Mouse (Mus musculus) lung, embryonic 16.5 days (tissue): Measurements from ENCODE around the gene Kif21a. TPM values are rescaled to one million over a fixed set of nuclear protein-coding genes. Genes with fewer than 3 reads are reported as not detected.

Experiments
- ATAC-seq: fragments of 200-750 bp; cut with Nextera tagmentation; 2 replicates; pipeline ENCODE4 v1.8.0; 2017; ENCODE audit warnings: low read depth, mild to moderate bottlenecking, moderate library complexity
- H3K27ac ChIP-seq: fragments of 300-500 bp; sonication (generic); 2 replicates; pipeline ENCODE4 v1.5.1; 2014; ENCODE audit warnings: mild to moderate bottlenecking, control low read depth, low read length
- H3K27me3 ChIP-seq: fragments of 300-500 bp; sonication (generic); 2 replicates; pipeline ENCODE4 v1.6.1; 2014; ENCODE audit warnings: low read depth, low read length, mixed read lengths; ENCODE audit not compliant: control insufficient read depth, insufficient read depth
- H3K36me3 ChIP-seq: fragments of 300-500 bp; sonication (generic); 2 replicates; pipeline ENCODE4 v1.6.1; 2014; ENCODE audit warnings: low read length; ENCODE audit not compliant: control insufficient read depth, insufficient read depth
- H3K4me1 ChIP-seq: fragments of 300-500 bp; sonication (generic); replicated peaks from 2 replicates; pipeline ENCODE4 v1.6.1; 2014; ENCODE audit warnings: low read length, mixed read lengths; ENCODE audit not compliant: control insufficient read depth, insufficient read depth
- H3K4me2 ChIP-seq: fragments of 300-500 bp; sonication (generic); 2 replicates; pipeline ENCODE4 v1.6.1; 2014; ENCODE audit warnings: low read depth, low read length, control low read depth
- H3K4me3 ChIP-seq: fragments of 300-500 bp; sonication (generic); 2 replicates; pipeline ENCODE4 v1.5.1; 2014; ENCODE audit warnings: mild to moderate bottlenecking, low read length, control low read depth
- H3K9ac ChIP-seq: fragments of 300-500 bp; sonication (generic); 2 replicates; pipeline ENCODE4 v1.6.1; 2014; ENCODE audit warnings: low read length, control low read depth
- H3K9me3 ChIP-seq: fragments of 300-500 bp; sonication (generic); 2 replicates; pipeline ENCODE4 v1.6.1; 2016; ENCODE audit warnings: low read length; ENCODE audit not compliant: control insufficient read depth
- WGBS: fragments of 180-500 bp; shearing (Covaris S2); extraction: QIAGEN DNeasy Blood & Tissue Kit; methylation state at CpG from one replicate; pipeline ENCODE4 v1.1.7; 2014; 5-methylcytosine and 5-hydroxymethylcytosine counted together
- polyA plus RNA-seq: library from polyadenylated mRNA; unstranded; fragments of >200 nt; fragmentation: Nextera tagmentation; extraction: Ambion mirVana; gene quantifications from 2 replicates; pipeline ENCODE4 v1.2.1, GENCODE M21; 2015

Kif21a gene
- polyA plus RNA-seq, 1 experiment from 2014 or later: 7.1 TPM

GRCm38 (mm10) chr15:90971914-90972767 is 77.6 kb downstream of the Kif21a start:
- no peak overlapping the region for H3K4me2 ChIP-seq
- H3K4me3 ChIP-seq: no peak overlapping the region
- H3K36me3 ChIP-seq: peaks cover 8% of the 10 kb centered on the region
- WGBS: 78% methylated on average over 13 of the region's 13 CpGs
- no peak for ATAC-seq
- no peak overlapping the region for H3K9ac ChIP-seq
- no peaks in the 10 kb centered on the region for H3K27me3 ChIP-seq
- no peak overlapping the region for H3K27ac ChIP-seq
- H3K9me3 ChIP-seq: no peaks in the 10 kb centered on the region
- H3K4me1 ChIP-seq: no peaks in the 10 kb centered on the region

GRCm38 (mm10) chr15:90963320-90963719 is 86.4 kb downstream of the Kif21a start:
- no peak overlapping the region for H3K4me3 ChIP-seq
- WGBS: 71% methylated on average over 2 of the region's 2 CpGs
- H3K4me2 ChIP-seq: no peak overlapping the region
- no peaks in the 10 kb centered on the region for H3K9me3 ChIP-seq
- H3K36me3 ChIP-seq: peaks cover 6% of the 10 kb centered on the region; the same call in 1 of the 2 replicates
- no peaks in the 10 kb centered on the region for H3K27me3 ChIP-seq
- no peak overlapping the region for H3K9ac ChIP-seq
- no peak for ATAC-seq
- no peak overlapping the region for H3K27ac ChIP-seq
- H3K4me1 ChIP-seq: no peaks in the 10 kb centered on the region

- Histone ChIP-seq H3K9ac (no peak overlapping the region), H3K27me3 (no peaks in the 10 kb centered on the region), H3K4me2 (no peak overlapping the region), H3K9me3 (no peaks in the 10 kb centered on the region), H3K4me3 (no peak overlapping the region), H3K36me3 (no peaks in the 10 kb centered on the region), H3K27ac (no peak overlapping the region), H3K4me1 (no peaks in the 10 kb centered on the region)
- ATAC-seq: no peak
- 72% methylated on average over 4 of the region's 4 CpGs for WGBS
Measured at GRCm38 (mm10) chr15:90962548-90962947, 87.2 kb downstream of the Kif21a start.

- H3K36me3 ChIP-seq: no peaks in the 10 kb centered on the region
- no peaks in the 10 kb centered on the region for H3K27me3 ChIP-seq
- no peak overlapping the region for H3K9ac ChIP-seq
- ATAC-seq: no peak
- H3K27ac ChIP-seq: no peak overlapping the region
- H3K9me3 ChIP-seq: no peaks in the 10 kb centered on the region
- no peak overlapping the region for H3K4me2 ChIP-seq
- H3K4me1 ChIP-seq: no peaks in the 10 kb centered on the region
- WGBS: 79% methylated on average over 8 of the region's 8 CpGs
- H3K4me3 ChIP-seq: no peak overlapping the region
Measured at GRCm38 (mm10) chr15:90960831-90961554, 88.8 kb downstream of the Kif21a start.

GRCm38 (mm10) chr15:90951383-90951782 is 98.4 kb downstream of the Kif21a start:
- Histone ChIP-seq H3K27me3 (no peaks in the 10 kb centered on the region), H3K9ac (no peak overlapping the region), H3K4me2 (no peak overlapping the region), H3K4me1 (no peaks in the 10 kb centered on the region), H3K4me3 (no peak overlapping the region), H3K27ac (no peak overlapping the region), H3K36me3 (no peaks in the 10 kb centered on the region), H3K9me3 (no peaks in the 10 kb centered on the region)
- WGBS: 90% methylated on average over 6 of the region's 6 CpGs
- ATAC-seq: no peak

- no peaks in the 10 kb centered on the region for H3K4me1 ChIP-seq
- no peaks in the 10 kb centered on the region for H3K9me3 ChIP-seq
- no peaks in the 10 kb centered on the region for H3K27me3 ChIP-seq
- H3K4me2 ChIP-seq: no peak overlapping the region
- no peak overlapping the region for H3K4me3 ChIP-seq
- 93% methylated on average over 1 of the region's 1 CpGs for WGBS
- no peak overlapping the region for H3K27ac ChIP-seq
- no peaks in the 10 kb centered on the region; the same call in 1 of the 2 replicates for H3K36me3 ChIP-seq
- no peak overlapping the region for H3K9ac ChIP-seq
- no peak for ATAC-seq
Measured at GRCm38 (mm10) chr15:90938469-90938868, 111.3 kb downstream of the Kif21a start.

- 39% methylated on average over 6 of the region's 6 CpGs for WGBS
- ATAC-seq: peak; percentile 52
- H3K4me2 ChIP-seq: no peak overlapping the region
- no peak overlapping the region for H3K4me3 ChIP-seq
- no peaks in the 10 kb centered on the region; the same call in 1 of the 2 replicates for H3K36me3 ChIP-seq
- H3K9me3 ChIP-seq: no peaks in the 10 kb centered on the region
- no peak overlapping the region for H3K9ac ChIP-seq
- H3K4me1 ChIP-seq: no peaks in the 10 kb centered on the region
- H3K27me3 ChIP-seq: no peaks in the 10 kb centered on the region
- no peak overlapping the region for H3K27ac ChIP-seq
Measured at GRCm38 (mm10) chr15:90935579-90935978, 114.2 kb downstream of the Kif21a start.

GRCm38 (mm10) chr15:90931451-90931850 is 118.3 kb downstream of the Kif21a start:
- Histone ChIP-seq H3K36me3 (no peaks in the 10 kb centered on the region), H3K9ac (no peak overlapping the region), H3K4me3 (no peak overlapping the region), H3K27ac (no peak overlapping the region), H3K9me3 (no peaks in the 10 kb centered on the region), H3K27me3 (no peaks in the 10 kb centered on the region), H3K4me2 (no peak overlapping the region), H3K4me1 (no peaks in the 10 kb centered on the region)
- no peak for ATAC-seq
- WGBS: 63% methylated on average over 5 of the region's 5 CpGs

GRCm38 (mm10) chr15:90929043-90929442 is 120.7 kb downstream of the Kif21a start:
- ATAC-seq: no peak
- Histone ChIP-seq H3K27ac (no peak overlapping the region), H3K4me3 (no peak overlapping the region), H3K4me1 (no peaks in the 10 kb centered on the region), H3K9me3 (no peaks in the 10 kb centered on the region), H3K27me3 (no peaks in the 10 kb centered on the region), H3K4me2 (no peak overlapping the region), H3K9ac (no peak overlapping the region), H3K36me3 (no peaks in the 10 kb centered on the region)
- WGBS: 25% methylated on average over 1 of the region's 1 CpGs
